Mouse (Mus musculus) kidney, embryonic 15.5 days (tissue): ENCODE results near the gene Foxi1. TPM values are rescaled to one million over a fixed set of nuclear protein-coding genes. Genes with fewer than 3 reads are reported as not detected.

Experiments used
- polyA plus RNA-seq: library from polyadenylated mRNA; unstranded; fragments of >200 nt; fragmentation: Nextera tagmentation; extraction: Ambion mirVana; gene quantifications from 2 replicates; pipeline ENCODE4 v1.2.1, GENCODE M21; 2015

The Foxi1 gene
- polyA plus RNA-seq, 1 experiment from 2014 or later = 13.1 TPM

Other genes starting within 250 kb of the Foxi1 start
- gene Kcnmb1, start 245.1 kb downstream of the Foxi1 start, polyA plus RNA-seq = 0.42 and 0.71 TPM in 2 replicates
- gene Kcnip1, start 214.9 kb downstream of the Foxi1 start, polyA plus RNA-seq = 1.4 and 1.5 TPM in 2 replicates
- gene Lcp2, start 161.2 kb downstream of the Foxi1 start, polyA plus RNA-seq = 2.0 and 3.2 TPM in 2 replicates
- gene 4930469K13Rik, start 109.5 kb downstream of the Foxi1 start, polyA plus RNA-seq = 0.48 TPM in 1 of 2 replicates, not detected in the other
- gene Fam196b, start 106.7 kb upstream of the Foxi1 start, polyA plus RNA-seq = 0.43 and 0.51 TPM in 2 replicates